Comparison of ENCODE assay signal across 7 mouse cellular contexts in the genomic region with DNA sequence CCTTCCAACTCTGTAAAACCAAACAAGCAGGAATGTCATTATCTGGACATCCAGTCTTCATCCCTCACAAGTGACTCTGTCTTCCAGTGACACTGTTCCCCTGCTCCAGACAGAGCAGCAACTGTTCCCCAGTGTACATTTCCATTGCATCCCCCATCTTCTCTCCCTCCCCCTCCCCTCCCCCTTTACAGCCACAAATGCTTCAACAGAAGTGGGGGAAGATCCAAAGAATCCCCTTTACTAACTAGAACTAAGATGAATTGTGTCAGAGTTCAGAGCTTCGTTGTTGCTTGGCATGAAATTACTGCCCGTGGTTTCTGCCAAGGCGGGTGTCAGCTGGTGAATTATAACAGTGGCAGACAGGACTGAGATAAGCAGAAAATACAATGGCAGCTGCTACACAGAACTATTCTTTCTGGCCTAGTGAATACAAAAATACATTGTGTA.
DNase-seq lines count a peak whose midpoint lies in the region; ATAC-seq lines count a peak whose summit lies in the region.

No protein-coding gene starts in this region.

- peak; percentile 80 for ATAC-seq in cerebellum, adult (ENCODE audit: insufficient number of reproducible peaks, low FRiP score, low TSS enrichment)

- peak; percentile 36 for DNase-seq in adrenal gland, adult 8-10 months
- DNase-seq in heart, adult 9 months (ENCODE audit: low spot score in 2 of 2) = peak; percentile 13 to 26
- peak; percentile 54 for DNase-seq in layer of hippocampus, adult 11-12 months (ENCODE audit: low spot score)
- peak; percentile 6 to 45 for DNase-seq in lung, postnatal 4 days
- DNase-seq in right cerebral cortex, postnatal 4 days = peak; percentile 16
- DNase-seq in spleen, postnatal 10 days (ENCODE audit: low spot score in 2 of 2) = no peak

Comparison
In these comparisons a context has a peak if more than half of its experiments do, and no peak if none do; other contexts are left out.
1. DNase-seq: peak in adrenal gland, adult 8-10 months (single experiment), heart, adult 9 months (2 of 2), layer of hippocampus, adult 11-12 months (single experiment), lung, postnatal 4 days (2 of 2) and right cerebral cortex, postnatal 4 days (single experiment); none in spleen, postnatal 10 days (0 of 2).